ENCODE assay signal across 15 mouse cellular contexts in genomic region chr16:33163330-33164090, GRCm38 (mm10). TPM values are rescaled to one million over a fixed set of nuclear protein-coding genes. Genes with fewer than 3 reads are reported as not detected.
DNase-seq lines count a peak whose midpoint lies in the region; ATAC-seq and TF ChIP-seq lines count a peak whose summit lies in the region.
"Had no signal": no experiment of that assay in that cellular context is flagged by ENCODE, and none has a peak within 500 bp of the region (broad histone marks: within the 10 kb centered on the region; RNA-seq: fewer than 3 reads in every experiment).

No protein-coding gene starts in this region.

- H3K9me3 ChIP-seq in midbrain, embryonic 11.5 days (ENCODE audit: control insufficient read depth, low read length) = no peaks in the 10 kb centered on the region
- H3K9me3 ChIP-seq in midbrain, embryonic 15.5 days = no peaks in the 10 kb centered on the region
- no peaks in the 10 kb centered on the region for H3K9me3 ChIP-seq in midbrain, postnatal 0 days (ENCODE audit: low read length)
- H3K9me3 ChIP-seq: hindbrain, embryonic 15.5 days had no signal

- WGBS in midbrain, embryonic 11.5 days = 83% methylated on average over 13 of the region's 13 CpGs
- 81% methylated on average over 13 of the region's 13 CpGs for WGBS in midbrain, embryonic 15.5 days
- WGBS in midbrain, postnatal 0 days = 81% methylated on average over 13 of the region's 13 CpGs

- H3K27me3 ChIP-seq in midbrain, embryonic 11.5 days (ENCODE audit: control insufficient read depth, insufficient read depth, low read length) = no peaks in the 10 kb centered on the region
- no peaks in the 10 kb centered on the region for H3K27me3 ChIP-seq in midbrain, embryonic 15.5 days (replicated peaks)
- H3K27me3 ChIP-seq in testis, adult 2 months (ENCODE audit: control insufficient read depth, insufficient read depth, low read length) = no peaks in the 10 kb centered on the region
- no peaks in the 10 kb centered on the region for H3K27me3 ChIP-seq in midbrain, postnatal 0 days (ENCODE audit: insufficient read depth, low read length)
- H3K27me3 ChIP-seq: hindbrain, embryonic 15.5 days; limb, embryonic 13.5 days had no signal

- H3K36me3 ChIP-seq in midbrain, embryonic 11.5 days (ENCODE audit: control insufficient read depth, insufficient read depth, low read length) = no peaks in the 10 kb centered on the region
- no peaks in the 10 kb centered on the region for H3K36me3 ChIP-seq in midbrain, embryonic 15.5 days (replicated peaks)
- no peaks in the 10 kb centered on the region for H3K36me3 ChIP-seq in testis, adult 2 months (ENCODE audit: control insufficient read depth, insufficient read depth, low read length)
- H3K36me3 ChIP-seq in midbrain, postnatal 0 days (ENCODE audit: insufficient read depth, low read length) = no peaks in the 10 kb centered on the region
- H3K36me3 ChIP-seq: hindbrain, embryonic 15.5 days; limb, embryonic 13.5 days had no signal

- no peak overlapping the region for H3K27ac ChIP-seq in midbrain, embryonic 11.5 days (ENCODE audit: low read depth, low read length)
- H3K27ac ChIP-seq in midbrain, embryonic 15.5 days = no peak overlapping the region
- H3K27ac ChIP-seq in testis, adult 2 months (ENCODE audit: control insufficient read depth, insufficient read depth, low read depth, low read length) = peak overlapping the region; percentile 14; the same call in 1 of the 2 replicates
- H3K27ac ChIP-seq in midbrain, postnatal 0 days (ENCODE audit: low read depth, low read length) = no peak overlapping the region
- H3K27ac ChIP-seq: hindbrain, embryonic 15.5 days; limb, embryonic 13.5 days had no signal

- ATAC-seq in midbrain, embryonic 11.5 days (ENCODE audit: low FRiP score) = no peak
- no peak for ATAC-seq in midbrain, embryonic 15.5 days (replicated peaks)
- no peak for ATAC-seq in midbrain, postnatal 0 days (ENCODE audit: low FRiP score)

- H3K9ac ChIP-seq in midbrain, embryonic 11.5 days (ENCODE audit: low read length) = no peak overlapping the region
- no peak overlapping the region for H3K9ac ChIP-seq in midbrain, embryonic 15.5 days
- H3K9ac ChIP-seq in midbrain, postnatal 0 days (replicated peaks; ENCODE audit: low read length, poor library complexity, severe bottlenecking) = no peak overlapping the region
- H3K9ac ChIP-seq: hindbrain, embryonic 15.5 days; limb, embryonic 13.5 days had no signal

- no peak overlapping the region for H3K4me3 ChIP-seq in midbrain, embryonic 11.5 days (ENCODE audit: low read depth, low read length)
- H3K4me3 ChIP-seq in midbrain, embryonic 15.5 days = no peak overlapping the region
- H3K4me3 ChIP-seq in testis, adult 2 months (ENCODE audit: control insufficient read depth, low read depth, low read length) = no peak overlapping the region
- H3K4me3 ChIP-seq in midbrain, postnatal 0 days (ENCODE audit: low read depth, low read length) = no peak overlapping the region
- H3K4me3 ChIP-seq: hindbrain, embryonic 15.5 days; limb, embryonic 13.5 days; myocyte had no signal

- no peaks in the 10 kb centered on the region for H3K4me1 ChIP-seq in midbrain, embryonic 11.5 days (ENCODE audit: control insufficient read depth, insufficient read depth, low read length)
- H3K4me1 ChIP-seq in midbrain, embryonic 15.5 days = no peaks in the 10 kb centered on the region
- H3K4me1 ChIP-seq in testis, adult 2 months (ENCODE audit: control insufficient read depth, insufficient read depth, low read length) = peaks cover 3% of the 10 kb centered on the region
- no peaks in the 10 kb centered on the region for H3K4me1 ChIP-seq in midbrain, postnatal 0 days (ENCODE audit: insufficient read depth, low read length)
- H3K4me1 ChIP-seq: hindbrain, embryonic 15.5 days; limb, embryonic 13.5 days had no signal

- DNase-seq in gastrocnemius, adult 18-20 months (ENCODE audit: low spot score) = peak; percentile 31
- no peak for DNase-seq in gastrocnemius, postnatal 25 days
- peak; percentile 65 for DNase-seq in midbrain, embryonic 11.5 days (ENCODE audit: low spot score, missing footprints)
- DNase-seq in heart, adult 9 months (ENCODE audit: low spot score in 2 of 2) = peak; percentile 12 to 54
- DNase-seq in kidney, adult 9 months = no peak
- no peak for DNase-seq in midbrain, postnatal 0 days (ENCODE audit: low spot score)
- DNase-seq: kidney, adult 2 months; layer of hippocampus, adult 9-11 months; spleen, adult 18-20 months; thymus, adult 2 months had no signal

- TF ChIP-seq POLR2A in testis, adult 2 months (IDR thresholded peaks at IDR 0.05; ENCODE audit: control insufficient read depth, low read depth, low read length) = no peak

- no peak overlapping the region for H3K4me2 ChIP-seq in midbrain, embryonic 11.5 days
- no peak overlapping the region for H3K4me2 ChIP-seq in midbrain, embryonic 15.5 days
- no peak overlapping the region for H3K4me2 ChIP-seq in midbrain, postnatal 0 days (ENCODE audit: low read depth, low read length, poor library complexity, severe bottlenecking)
- H3K4me2 ChIP-seq: hindbrain, embryonic 15.5 days; limb, embryonic 13.5 days had no signal

- no peak for TF ChIP-seq CTCF in testis, adult 2 months (IDR thresholded peaks at IDR 0.05; ENCODE audit: control insufficient read depth, insufficient read depth, insufficient replicate concordance, low read depth, low read length)
- TF ChIP-seq CTCF in midbrain, postnatal 0 days (IDR thresholded peaks at IDR 0.05) = no peak

RNA-seq across cellular contexts. Expression of gene Osbpl11, which starts 21.4 kb away (rescaled TPM):
- 10 to 100 TPM; 14.0 to 14.9 TPM for total RNA-seq in gastrocnemius, adult 18-20 months (2021)
- total RNA-seq in gastrocnemius, postnatal 25 days (2021) = 10 to 100 TPM; 13.8 to 14.5 TPM
- 24.5 and 25.2 TPM in 2 replicates for polyA plus RNA-seq in midbrain, embryonic 11.5 days (2014; fragmentation: Nextera tagmentation; extraction: Ambion mirVana)
- 20.0 and 21.4 TPM in 2 replicates for polyA plus RNA-seq in midbrain, embryonic 15.5 days (2015; fragmentation: Nextera tagmentation; extraction: Ambion mirVana)
- 9.7 and 10.8 TPM in 2 replicates for polyA plus RNA-seq in testis, adult 2 months (2012; rRNA removed)
- 25.1 TPM in 2 replicates for total RNA-seq in midbrain, postnatal 0 days (2014; rRNA removed)
- 11.7 and 12.0 TPM in 2 replicates for polyA plus RNA-seq in midbrain, postnatal 0 days (2015; fragmentation: Nextera tagmentation; extraction: Ambion mirVana)

Comparison
In these comparisons a context has a peak if more than half of its experiments do, and no peak if none do; other contexts are left out.
1. DNase-seq: peak in gastrocnemius, adult 18-20 months (single experiment), midbrain, embryonic 11.5 days (single experiment) and heart, adult 9 months (2 of 2); none in gastrocnemius, postnatal 25 days (single experiment), kidney, adult 9 months (single experiment) and midbrain, postnatal 0 days (single experiment).